Mouse (Mus musculus): ENCODE results near the gene Sirt4. TPM values are rescaled to one million over a fixed set of nuclear protein-coding genes. Genes with fewer than 3 reads are reported as not detected.

Gene Sirt4
- polyA plus RNA-seq, 1 experiment from 2014 or later: 21.7 TPM

DNA sequence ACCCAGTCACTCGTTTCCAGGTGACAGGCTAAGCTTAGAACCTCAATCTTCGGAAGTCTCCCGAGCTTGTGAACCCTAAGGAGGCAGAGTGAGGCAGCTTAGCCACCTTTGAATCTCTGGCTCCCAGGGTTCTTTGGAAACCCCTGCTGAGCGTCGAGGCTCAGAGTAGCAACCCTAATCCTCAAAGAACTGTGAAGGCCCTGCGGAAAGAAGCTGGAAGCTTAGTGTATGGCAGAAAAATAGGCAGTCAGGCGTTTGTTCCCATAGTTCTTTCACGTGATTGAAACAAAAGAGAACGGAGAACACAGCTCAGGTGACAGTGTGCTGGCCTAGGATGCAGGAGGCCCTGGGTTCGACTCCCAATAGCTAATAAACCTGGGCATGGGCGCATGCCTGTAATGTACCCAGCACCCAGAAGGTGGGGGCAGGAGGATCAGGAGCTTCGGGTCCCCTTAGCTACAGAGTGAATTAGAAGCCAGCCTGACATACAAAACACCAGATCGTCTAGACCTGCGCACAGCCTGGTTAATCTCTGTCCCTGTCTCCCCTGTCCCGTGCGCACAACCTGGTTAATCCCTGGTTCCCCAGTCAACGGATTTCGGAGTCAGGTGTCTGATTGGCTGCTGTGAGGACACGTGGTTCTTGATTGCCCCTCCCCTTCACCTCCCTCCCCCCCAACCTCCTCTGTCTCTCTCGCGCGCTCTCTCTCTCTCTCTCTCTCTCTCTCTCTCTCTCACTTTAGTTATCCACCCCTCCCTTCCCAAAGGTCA, 9.0 kb downstream of the Sirt4 start:
- Histone ChIP-seq H3K9me3 (no peaks in the 10 kb centered on the region), H3K27ac (no peak overlapping the region), H3K4me1 (peaks cover 3% of the 10 kb centered on the region; the same call in 1 of the 2 replicates), H3K36me3 (0 out of 2 replicates have a peak, but pooled peaks cover 6% of the 10 kb centered on the region), H3K9ac (peak overlapping the region; percentile 34; the same call in 1 of the 2 replicates), H3K4me3 (replicated peaks) (peak overlapping the region; percentile 40), H3K4me2 (peak overlapping the region; percentile 62), H3K27me3 (replicated peaks) (no peaks in the 10 kb centered on the region)
- 13% methylated on average over 22 of the region's 22 CpGs for WGBS
- peak; percentile 74 for ATAC-seq (ENCODE audit: insufficient read depth, low FRiP score, low read depth)

DNA sequence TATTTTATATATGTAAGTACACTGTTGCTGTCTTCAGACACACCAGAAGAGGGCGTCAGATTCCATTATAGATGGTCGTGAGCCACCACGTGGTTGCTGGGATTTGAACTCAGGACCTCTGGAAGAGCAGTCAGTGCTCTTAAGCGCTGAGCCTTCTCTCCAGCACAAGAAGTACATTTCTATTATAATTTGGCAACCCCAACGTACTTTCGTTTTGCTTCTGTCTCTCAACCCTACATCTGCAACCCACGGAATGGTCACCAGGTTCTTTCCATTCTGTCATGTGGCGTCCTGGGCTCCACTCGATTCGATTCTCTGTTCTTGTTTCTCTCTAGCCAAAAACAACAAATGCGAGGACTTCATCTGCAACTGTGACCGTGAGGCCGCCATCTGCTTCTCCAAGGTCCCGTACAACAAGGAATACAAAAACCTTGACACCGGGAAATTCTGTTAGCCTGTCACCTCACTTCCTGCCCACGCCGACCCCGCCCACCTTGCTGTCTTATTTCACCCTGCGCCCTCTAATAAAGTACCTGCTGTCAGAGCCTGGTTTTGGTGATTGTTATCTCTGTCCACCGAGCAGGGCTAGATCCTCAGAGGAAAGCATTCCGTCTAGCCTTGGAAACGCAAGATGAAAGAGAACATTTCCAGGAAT, 10.2 kb downstream of the Sirt4 start:
- no peak overlapping the region for H3K27ac ChIP-seq
- WGBS: 62% methylated on average over 22 of the region's 22 CpGs
- H3K4me2 ChIP-seq: no peak overlapping the region
- no peaks in the 10 kb centered on the region for H3K27me3 ChIP-seq (replicated peaks)
- no peaks in the 10 kb centered on the region; the same call in 1 of the 2 replicates for H3K4me1 ChIP-seq
- no peak overlapping the region for H3K9ac ChIP-seq
- H3K4me3 ChIP-seq (replicated peaks): no peak overlapping the region
- ATAC-seq (ENCODE audit: insufficient read depth, low FRiP score, low read depth): no peak
- no peaks in the 10 kb centered on the region for H3K36me3 ChIP-seq
- no peaks in the 10 kb centered on the region for H3K9me3 ChIP-seq

DNA sequence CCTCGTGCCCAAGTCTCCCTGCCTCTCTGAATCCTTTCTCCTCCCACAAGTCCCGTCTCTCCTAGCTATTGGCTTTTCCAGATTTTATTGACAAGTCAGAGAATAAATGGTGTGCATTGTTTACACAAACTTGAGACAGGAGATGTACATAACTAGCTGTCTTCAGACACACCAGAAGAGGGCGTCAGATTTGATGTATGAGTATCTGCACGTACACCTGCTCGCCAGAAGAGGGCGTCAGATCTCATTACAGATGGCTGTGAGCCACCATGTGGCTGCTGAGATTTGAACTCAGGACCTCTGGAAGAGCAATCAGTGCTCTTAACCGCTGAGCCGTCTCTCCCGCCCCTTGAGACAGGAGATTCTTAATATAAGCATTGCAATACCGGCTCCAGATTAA, 11.3 kb downstream of the Sirt4 start:
- H3K9me3 ChIP-seq: no peaks in the 10 kb centered on the region
- no peaks in the 10 kb centered on the region; the same call in 1 of the 2 replicates for H3K4me1 ChIP-seq
- no peak for ATAC-seq (ENCODE audit: insufficient read depth, low FRiP score, low read depth)
- no peak overlapping the region for H3K27ac ChIP-seq
- H3K9ac ChIP-seq: no peak overlapping the region
- H3K36me3 ChIP-seq: no peaks in the 10 kb centered on the region
- no peak overlapping the region for H3K4me3 ChIP-seq (replicated peaks)
- 68% methylated on average over 10 of the region's 10 CpGs for WGBS
- no peaks in the 10 kb centered on the region for H3K27me3 ChIP-seq (replicated peaks)
- no peak overlapping the region for H3K4me2 ChIP-seq

DNA sequence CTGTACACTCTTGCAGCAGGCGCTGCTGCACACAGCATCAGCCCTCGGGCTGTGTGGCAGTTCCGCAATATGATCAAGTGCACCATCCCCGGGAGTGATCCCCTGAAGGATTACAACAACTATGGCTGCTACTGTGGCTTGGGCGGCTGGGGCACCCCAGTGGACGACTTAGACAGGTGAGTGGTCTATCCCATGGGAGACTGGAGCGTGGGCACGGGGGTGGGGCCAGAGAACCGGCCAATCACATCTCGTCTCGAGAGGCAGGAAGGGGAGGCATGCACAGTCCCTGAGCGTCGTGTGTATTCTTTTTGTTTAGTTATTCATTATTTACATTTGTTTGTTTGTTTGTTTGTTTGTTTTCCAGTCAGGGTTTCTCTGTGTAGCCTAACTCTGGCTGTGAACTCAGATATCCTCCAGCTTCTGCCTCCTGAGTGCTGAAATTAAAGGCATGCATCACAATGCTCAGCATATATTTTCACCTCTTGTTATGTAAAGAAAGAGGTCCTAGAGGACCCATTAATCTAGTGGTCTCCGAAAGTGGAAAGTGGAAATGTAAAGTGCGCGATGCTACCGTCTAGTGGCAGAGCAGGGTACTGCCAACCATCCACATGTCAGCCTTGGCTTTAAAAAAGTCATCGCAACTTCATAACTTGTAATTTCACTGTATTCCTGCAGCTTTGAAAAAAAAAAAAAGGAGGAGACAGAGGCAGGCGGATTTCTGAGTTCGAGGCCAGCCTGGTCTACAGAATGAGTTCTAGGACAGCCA, 13.6 kb downstream of the Sirt4 start:
- H3K9ac ChIP-seq: no peak overlapping the region
- H3K4me2 ChIP-seq: no peak overlapping the region; the same call in 1 of the 2 replicates
- 36% methylated on average over 20 of the region's 20 CpGs for WGBS
- no peaks in the 10 kb centered on the region for H3K27me3 ChIP-seq (replicated peaks)
- ATAC-seq (ENCODE audit: insufficient read depth, low FRiP score, low read depth): no peak
- no peaks in the 10 kb centered on the region for H3K9me3 ChIP-seq
- no peaks in the 10 kb centered on the region for H3K36me3 ChIP-seq
- no peak overlapping the region for H3K4me3 ChIP-seq (replicated peaks)
- no peak overlapping the region for H3K27ac ChIP-seq
- H3K4me1 ChIP-seq: no peaks in the 10 kb centered on the region; the same call in 1 of the 2 replicates

DNA sequence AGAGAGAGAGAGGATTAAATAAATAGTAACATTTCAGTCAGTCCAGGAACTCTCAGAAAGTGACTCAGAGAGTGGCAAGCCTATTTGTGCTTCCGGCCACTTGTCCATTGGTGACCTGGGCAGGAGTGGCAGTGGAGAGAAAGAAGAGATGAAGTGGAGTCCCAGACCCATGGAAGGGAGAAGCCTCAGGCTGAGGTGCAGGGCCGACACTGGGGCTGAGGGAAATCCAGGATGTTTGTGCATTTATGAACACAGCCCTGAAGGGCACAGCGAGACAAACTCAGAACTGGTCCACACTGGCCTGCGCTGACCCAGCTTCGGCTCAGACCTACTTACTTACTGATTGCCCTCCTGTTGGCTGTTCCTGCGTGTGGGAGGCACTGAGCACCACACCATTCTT, 14.7 kb downstream of the Sirt4 start:
- H3K4me3 ChIP-seq (replicated peaks): no peak overlapping the region
- no peaks in the 10 kb centered on the region for H3K9me3 ChIP-seq
- no peaks in the 10 kb centered on the region for H3K27me3 ChIP-seq (replicated peaks)
- no peak overlapping the region for H3K27ac ChIP-seq
- no peaks in the 10 kb centered on the region for H3K4me1 ChIP-seq
- no peak overlapping the region for H3K9ac ChIP-seq
- H3K4me2 ChIP-seq: no peak overlapping the region
- 63% methylated on average over 6 of the region's 6 CpGs for WGBS
- 0 out of 2 replicates have a peak, but pooled peaks have one; percentile 20 for ATAC-seq (ENCODE audit: insufficient read depth, low FRiP score, low read depth)
- H3K36me3 ChIP-seq: no peaks in the 10 kb centered on the region

DNA sequence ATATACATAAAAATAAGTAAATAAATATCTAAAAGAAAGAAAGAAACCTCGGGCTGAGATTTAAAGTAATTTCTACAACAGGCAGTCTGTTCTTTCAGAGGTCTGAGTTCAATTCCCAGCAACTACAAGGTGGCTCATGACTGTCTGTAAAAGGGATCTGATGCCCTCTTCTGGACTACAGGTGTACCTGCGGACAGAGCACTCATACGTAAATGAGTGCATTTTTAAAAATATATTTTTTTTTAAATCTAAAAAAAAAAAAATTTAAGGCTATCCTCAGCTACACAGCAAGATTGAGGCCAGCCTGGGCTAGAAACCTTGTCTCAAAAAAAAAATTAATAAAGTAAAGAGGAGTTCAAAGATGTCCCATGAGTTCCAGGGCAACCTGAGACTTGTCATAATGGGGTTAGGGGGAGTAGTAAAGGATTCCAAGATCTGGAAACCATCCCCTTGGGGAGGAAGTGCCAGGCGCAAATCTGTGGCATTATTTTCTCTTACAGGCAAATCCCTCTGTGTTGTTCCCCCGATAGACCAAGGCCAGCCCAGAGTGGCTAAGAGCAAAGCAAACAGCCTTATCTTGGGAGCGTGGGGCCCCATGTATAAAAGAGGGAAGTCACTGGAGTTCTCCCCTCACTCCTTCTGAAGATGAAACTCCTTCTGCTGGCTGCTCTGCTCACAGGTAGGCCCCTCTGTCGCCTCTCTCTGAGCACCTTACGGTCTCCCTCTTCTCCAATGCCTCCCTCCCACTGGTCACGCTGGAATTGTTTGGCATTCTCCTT, 18.7 kb downstream of the Sirt4 start, which contains the start of gene Pla2g1b:
Gene Pla2g1b (plus strand): TSS at position 621 of the 779 bp plus-strand sequence.
- Histone ChIP-seq H3K36me3 (no peaks in the 10 kb centered on the region), H3K27ac (no peak within 1 kb of the TSS), H3K4me2 (no peak within 1 kb of the TSS), H3K4me1 (no peaks in the 10 kb centered on the region), H3K9me3 (no peaks in the 10 kb centered on the region), H3K27me3 (replicated peaks) (no peaks in the 10 kb centered on the region), H3K9ac (no peak within 1 kb of the TSS), H3K4me3 (replicated peaks) (no peak within 1 kb of the TSS)
- WGBS: 33% methylated on average over 9 of the region's 9 CpGs
- ATAC-seq (ENCODE audit: insufficient read depth, low FRiP score, low read depth): 0 out of 2 replicates have a peak, but pooled peaks have one; percentile 56

DNA sequence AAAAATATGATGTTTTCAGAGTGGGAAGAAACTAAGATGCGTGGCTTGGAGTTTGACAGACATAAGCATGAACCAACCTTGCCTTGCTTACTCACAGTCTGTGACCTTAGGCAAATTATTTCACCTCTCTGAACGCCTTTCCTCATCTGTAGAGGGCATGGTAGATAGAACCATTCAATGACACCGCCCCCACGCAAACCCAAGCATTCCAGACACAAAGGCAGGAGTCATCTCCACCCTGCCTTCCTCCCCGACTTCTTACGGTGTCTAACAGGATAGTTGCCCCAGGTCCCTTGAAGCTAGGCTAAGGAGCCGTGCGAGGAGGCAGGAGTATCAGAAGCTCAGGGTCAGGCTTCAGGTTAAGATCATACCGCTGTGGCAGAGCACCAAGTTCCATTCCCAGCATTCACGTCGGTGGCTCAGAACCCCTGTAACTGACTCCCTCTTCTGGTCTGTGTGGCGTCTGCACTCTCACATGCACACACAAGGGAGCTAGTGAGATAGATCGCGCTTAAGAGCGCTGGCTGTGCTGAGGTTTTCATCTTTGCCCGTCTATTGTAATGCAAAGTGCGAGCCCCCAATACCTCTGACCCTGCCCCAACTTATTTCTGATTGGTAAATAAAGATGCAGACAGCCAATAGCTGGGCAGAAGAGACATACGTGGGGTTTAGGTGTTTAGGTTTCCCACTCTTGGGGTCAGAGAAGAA, 20.0 kb downstream of the Sirt4 start:
- Histone ChIP-seq H3K4me1 (no peaks in the 10 kb centered on the region), H3K27ac (no peak overlapping the region), H3K4me3 (replicated peaks) (no peak overlapping the region), H3K9ac (no peak overlapping the region), H3K9me3 (no peaks in the 10 kb centered on the region), H3K36me3 (no peaks in the 10 kb centered on the region), H3K27me3 (replicated peaks) (no peaks in the 10 kb centered on the region), H3K4me2 (no peak overlapping the region)
- ATAC-seq (ENCODE audit: insufficient read depth, low FRiP score, low read depth): no peak
- WGBS: 73% methylated on average over 18 of the region's 18 CpGs

DNA sequence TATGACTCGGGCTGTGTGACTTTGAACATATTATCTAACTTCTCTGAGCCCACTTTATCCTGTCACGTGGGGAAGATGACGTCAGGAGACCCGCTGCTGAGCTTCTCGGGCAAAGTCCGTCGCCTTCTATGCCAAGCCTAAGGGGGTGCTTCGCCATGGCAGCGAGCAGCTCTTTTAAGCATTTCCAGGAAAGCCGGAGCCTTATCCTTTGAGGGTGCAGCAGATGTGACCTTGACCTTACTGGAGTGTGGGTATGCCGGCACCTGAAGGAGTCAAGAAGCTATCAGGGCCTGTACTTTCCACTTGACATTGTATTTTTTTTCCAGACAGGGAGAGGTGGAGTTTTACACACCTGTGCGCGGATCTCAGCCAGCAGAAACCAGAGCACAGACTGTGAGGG, 25.6 kb downstream of the Sirt4 start:
- no peak overlapping the region for H3K4me3 ChIP-seq (replicated peaks)
- H3K36me3 ChIP-seq: no peaks in the 10 kb centered on the region
- no peaks in the 10 kb centered on the region for H3K9me3 ChIP-seq
- H3K27me3 ChIP-seq (replicated peaks): no peaks in the 10 kb centered on the region
- H3K4me1 ChIP-seq: no peaks in the 10 kb centered on the region
- 55% methylated on average over 13 of the region's 13 CpGs for WGBS
- H3K27ac ChIP-seq: no peak overlapping the region
- no peak overlapping the region for H3K9ac ChIP-seq
- no peak overlapping the region for H3K4me2 ChIP-seq
- peak; percentile 37; the same call in 1 of the 2 replicates for ATAC-seq (ENCODE audit: insufficient read depth, low FRiP score, low read depth)

DNA sequence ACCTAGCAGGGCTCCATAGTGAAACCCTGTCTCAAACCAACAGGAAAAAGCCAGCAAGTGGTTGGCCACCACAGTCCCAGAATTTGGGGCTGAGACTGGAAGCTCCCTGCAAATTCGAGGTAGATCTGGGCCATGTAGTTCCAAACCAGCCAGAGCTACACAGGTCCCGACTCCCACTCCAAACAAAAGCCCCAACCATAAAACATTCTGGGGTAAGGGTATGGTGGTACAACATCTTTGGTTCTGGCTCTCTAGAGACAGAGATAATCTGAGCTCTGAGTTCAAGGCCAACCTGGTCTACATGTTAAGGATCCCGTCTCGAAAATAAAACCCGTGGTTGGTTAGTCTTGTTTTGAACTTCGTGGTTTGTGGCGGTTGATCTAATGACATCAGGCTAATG, 28.7 kb downstream of the Sirt4 start:
- Histone ChIP-seq H3K27me3 (replicated peaks) (no peaks in the 10 kb centered on the region), H3K27ac (no peak overlapping the region), H3K36me3 (0 out of 2 replicates have a peak, but pooled peaks cover 6% of the 10 kb centered on the region), H3K4me2 (no peak overlapping the region), H3K4me1 (no peaks in the 10 kb centered on the region), H3K9ac (no peak overlapping the region), H3K9me3 (no peaks in the 10 kb centered on the region), H3K4me3 (replicated peaks) (no peak overlapping the region)
- no peak for ATAC-seq (ENCODE audit: insufficient read depth, low FRiP score, low read depth)
- WGBS: 80% methylated on average over 7 of the region's 7 CpGs

DNA sequence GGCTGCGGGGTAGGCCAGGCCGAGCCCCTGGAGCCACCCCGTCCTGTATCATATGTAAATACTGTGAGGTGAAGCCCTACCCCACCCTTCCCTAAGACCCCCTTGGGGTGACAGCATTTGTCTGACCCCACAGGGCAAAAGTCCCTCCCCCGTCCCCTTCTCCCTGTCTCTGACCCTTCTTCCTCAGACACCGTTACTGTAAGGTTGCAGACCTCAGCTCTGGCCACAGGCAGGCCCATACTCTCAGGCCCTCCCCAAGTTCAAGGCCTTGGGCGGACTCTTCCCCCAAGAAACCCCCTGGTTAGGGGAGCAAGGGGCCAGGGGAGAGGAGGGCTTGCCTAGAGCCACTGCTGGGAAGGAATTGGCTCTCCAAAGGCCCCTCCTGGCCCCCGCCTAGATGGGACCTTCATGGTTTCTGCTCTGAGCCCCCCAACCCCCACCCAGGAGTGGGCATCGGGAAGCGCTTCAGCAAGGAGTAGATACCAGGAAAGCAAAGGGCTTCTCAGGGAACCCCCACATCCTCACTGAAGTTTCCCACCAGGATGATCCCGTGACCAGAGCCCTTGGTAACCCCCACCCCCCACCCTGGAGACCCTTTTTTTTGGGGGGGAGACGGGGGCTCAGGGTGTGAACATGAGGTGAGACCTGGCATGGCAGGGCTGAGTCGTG, 30.0 kb downstream of the Sirt4 start:
- Histone ChIP-seq H3K4me2 (no peak overlapping the region), H3K4me1 (no peaks in the 10 kb centered on the region), H3K27ac (no peak overlapping the region), H3K27me3 (replicated peaks) (no peaks in the 10 kb centered on the region), H3K4me3 (replicated peaks) (no peak overlapping the region), H3K9me3 (no peaks in the 10 kb centered on the region), H3K36me3 (0 out of 2 replicates have a peak, but pooled peaks cover 10% of the 10 kb centered on the region), H3K9ac (no peak overlapping the region)
- 76% methylated on average over 12 of the region's 12 CpGs for WGBS
- ATAC-seq (ENCODE audit: insufficient read depth, low FRiP score, low read depth): no peak

All from stomach, embryonic 15.5 days (tissue).